Mouse (Mus musculus): ENCODE data around the gene Sema6d. TPM values are rescaled to one million over a fixed set of nuclear protein-coding genes. Genes with fewer than 3 reads are reported as not detected.

Gene Sema6d
- total and polyA plus RNA-seq, 2 experiments from 2014 or later, result 22.6 to 64.8 TPM

GRCm38 (mm10) chr2:124592750-124593149 is 503.0 kb downstream of the Sema6d start:
- no peak for TF ChIP-seq CTCF (IDR thresholded peaks at IDR 0.05)
- 97% methylated on average over 4 of the region's 4 CpGs for WGBS
- Histone ChIP-seq H3K9me3 (ENCODE audit: low read length) (no peaks in the 10 kb centered on the region), H3K27me3 (ENCODE audit: insufficient read depth, low read length) (no peaks in the 10 kb centered on the region), H3K27ac (ENCODE audit: low read depth, low read length) (no peak overlapping the region), H3K4me3 (ENCODE audit: low read depth, low read length) (no peak overlapping the region), H3K4me2 (ENCODE audit: low read depth, low read length, poor library complexity, severe bottlenecking) (no peak overlapping the region), H3K36me3 (ENCODE audit: insufficient read depth, low read length) (no peaks in the 10 kb centered on the region), H3K4me1 (ENCODE audit: insufficient read depth, low read length) (no peaks in the 10 kb centered on the region), H3K9ac (replicated peaks; ENCODE audit: low read length, poor library complexity, severe bottlenecking) (no peak overlapping the region)
- ATAC-seq (ENCODE audit: low FRiP score) (no peak), DNase-seq (ENCODE audit: low spot score) (no peak)

DNA sequence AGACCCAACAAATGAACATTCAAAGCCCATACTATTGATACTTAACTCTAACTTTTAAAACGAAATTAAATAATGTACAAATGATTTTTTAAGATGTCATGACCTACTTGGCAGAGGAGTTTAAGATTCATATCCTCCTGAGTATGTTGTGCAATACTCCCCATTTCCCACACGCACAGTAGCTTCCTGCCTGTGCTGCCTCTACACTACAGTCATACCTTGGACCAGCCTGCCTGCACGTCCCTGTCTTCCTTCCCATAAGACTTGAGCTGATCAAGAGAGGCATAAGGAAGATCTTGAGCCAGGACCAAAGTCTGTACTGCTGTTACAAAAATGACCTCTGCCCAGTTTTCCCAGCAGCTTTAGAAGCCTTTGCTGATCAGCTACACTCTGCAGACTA is 509.2 kb downstream of the Sema6d start:
- DNase-seq (ENCODE audit: low spot score), result no peak
- no peak for ATAC-seq (ENCODE audit: low FRiP score)
- no peak overlapping the region for H3K4me2 ChIP-seq (ENCODE audit: low read depth, low read length, poor library complexity, severe bottlenecking)
- H3K27me3 ChIP-seq (ENCODE audit: insufficient read depth, low read length), result no peaks in the 10 kb centered on the region
- no peak for TF ChIP-seq CTCF (IDR thresholded peaks at IDR 0.05)
- no peak overlapping the region for H3K27ac ChIP-seq (ENCODE audit: low read depth, low read length)
- H3K9me3 ChIP-seq (ENCODE audit: low read length), result no peaks in the 10 kb centered on the region
- no peaks in the 10 kb centered on the region for H3K36me3 ChIP-seq (ENCODE audit: insufficient read depth, low read length)
- no peak overlapping the region for H3K4me3 ChIP-seq (ENCODE audit: low read depth, low read length)
- H3K4me1 ChIP-seq (ENCODE audit: insufficient read depth, low read length), result no peaks in the 10 kb centered on the region
- 87% methylated on average over 3 of the region's 3 CpGs for WGBS
- H3K9ac ChIP-seq (replicated peaks; ENCODE audit: low read length, poor library complexity, severe bottlenecking), result no peak overlapping the region

- Histone ChIP-seq H3K4me3 (ENCODE audit: low read depth, low read length) (no peak overlapping the region), H3K36me3 (ENCODE audit: insufficient read depth, low read length) (no peaks in the 10 kb centered on the region), H3K9ac (replicated peaks; ENCODE audit: low read length, poor library complexity, severe bottlenecking) (no peak overlapping the region), H3K4me1 (ENCODE audit: insufficient read depth, low read length) (no peaks in the 10 kb centered on the region), H3K27me3 (ENCODE audit: insufficient read depth, low read length) (no peaks in the 10 kb centered on the region), H3K9me3 (ENCODE audit: low read length) (no peaks in the 10 kb centered on the region), H3K4me2 (ENCODE audit: low read depth, low read length, poor library complexity, severe bottlenecking) (no peak overlapping the region), H3K27ac (ENCODE audit: low read depth, low read length) (no peak overlapping the region)
- TF ChIP-seq CTCF (IDR thresholded peaks at IDR 0.05), result no peak
- 80% methylated on average over 9 of the region's 9 CpGs for WGBS
- ATAC-seq (ENCODE audit: low FRiP score) (no peak), DNase-seq (ENCODE audit: low spot score) (no peak)
Observed at GRCm38 (mm10) chr2:124601702-124602378, 512.1 kb downstream of the Sema6d start.

DNA sequence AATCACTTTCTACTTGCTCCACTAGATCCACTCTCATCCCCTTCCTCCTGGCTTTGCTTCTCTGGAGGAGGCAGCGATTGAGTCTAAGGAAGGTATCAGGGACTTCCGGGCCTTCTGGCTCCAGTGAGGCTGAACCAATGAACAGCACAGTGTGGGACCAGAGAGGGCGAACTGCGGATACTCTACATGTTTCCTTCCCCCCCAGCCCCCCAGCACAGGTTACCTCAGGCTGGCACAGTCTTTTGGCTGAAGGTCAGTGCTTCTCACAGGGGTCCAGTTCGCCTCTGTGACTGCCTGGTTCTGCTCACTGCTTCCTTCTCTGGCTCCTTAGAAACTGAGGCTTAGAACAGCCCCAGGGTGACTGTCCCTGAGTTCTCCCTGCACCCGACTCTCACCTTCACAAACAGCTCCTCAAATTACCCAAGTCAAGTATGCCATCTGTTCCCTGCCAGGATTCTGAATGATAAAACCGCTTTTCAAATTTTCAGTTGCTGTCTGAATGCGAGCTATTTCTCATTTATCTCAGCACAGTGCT is 512.7 kb downstream of the Sema6d start:
- Histone ChIP-seq H3K36me3 (ENCODE audit: insufficient read depth, low read length) (no peaks in the 10 kb centered on the region), H3K9ac (replicated peaks; ENCODE audit: low read length, poor library complexity, severe bottlenecking) (no peak overlapping the region), H3K4me2 (ENCODE audit: low read depth, low read length, poor library complexity, severe bottlenecking) (no peak overlapping the region), H3K27me3 (ENCODE audit: insufficient read depth, low read length) (no peaks in the 10 kb centered on the region), H3K4me3 (ENCODE audit: low read depth, low read length) (no peak overlapping the region), H3K9me3 (ENCODE audit: low read length) (no peaks in the 10 kb centered on the region), H3K4me1 (ENCODE audit: insufficient read depth, low read length) (no peaks in the 10 kb centered on the region), H3K27ac (ENCODE audit: low read depth, low read length) (no peak overlapping the region)
- no peak for ATAC-seq (ENCODE audit: low FRiP score)
- TF ChIP-seq CTCF (IDR thresholded peaks at IDR 0.05), result no peak
- WGBS, result 58% methylated on average over 8 of the region's 8 CpGs
- no peak for DNase-seq (ENCODE audit: low spot score)

DNA sequence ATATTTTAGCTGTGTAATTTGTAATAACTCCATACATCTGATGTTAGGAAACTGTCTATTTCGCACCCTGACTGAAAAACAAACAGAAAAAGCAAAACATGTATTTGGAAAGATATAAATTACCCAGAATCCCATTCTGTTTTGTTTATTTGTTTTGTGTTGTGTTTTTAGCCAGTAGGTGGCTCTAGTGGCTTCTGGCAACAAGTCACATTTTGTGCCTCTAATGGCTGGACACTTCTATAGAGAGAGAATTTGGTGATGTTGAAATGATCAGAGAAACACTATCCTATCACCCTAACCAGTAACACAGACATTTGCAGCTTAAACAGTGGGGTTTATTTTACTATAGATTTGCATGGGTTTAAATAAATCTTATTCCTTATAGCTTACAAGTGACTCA is 515.6 kb downstream of the Sema6d start:
- no peak for ATAC-seq (ENCODE audit: low FRiP score)
- DNase-seq (ENCODE audit: low spot score), result peak; percentile 66
- no peak overlapping the region for H3K4me3 ChIP-seq (ENCODE audit: low read depth, low read length)
- peak; percentile 68 for TF ChIP-seq CTCF (IDR thresholded peaks at IDR 0.05)
- H3K4me2 ChIP-seq (ENCODE audit: low read depth, low read length, poor library complexity, severe bottlenecking), result no peak overlapping the region
- H3K36me3 ChIP-seq (ENCODE audit: insufficient read depth, low read length), result no peaks in the 10 kb centered on the region
- WGBS, result 89% methylated on average over 1 of the region's 1 CpGs
- no peaks in the 10 kb centered on the region for H3K9me3 ChIP-seq (ENCODE audit: low read length)
- no peaks in the 10 kb centered on the region for H3K4me1 ChIP-seq (ENCODE audit: insufficient read depth, low read length)
- H3K9ac ChIP-seq (replicated peaks; ENCODE audit: low read length, poor library complexity, severe bottlenecking), result no peak overlapping the region
- H3K27ac ChIP-seq (ENCODE audit: low read depth, low read length), result no peak overlapping the region
- H3K27me3 ChIP-seq (ENCODE audit: insufficient read depth, low read length), result no peaks in the 10 kb centered on the region

- no peak for DNase-seq (ENCODE audit: low spot score)
Observed at GRCm38 (mm10) chr2:124607986-124608385, 518.2 kb downstream of the Sema6d start.

More at GRCm38 (mm10) chr2:124607986-124608385, 518.2 kb downstream of the Sema6d start:
- TF ChIP-seq CTCF (IDR thresholded peaks at IDR 0.05), result no peak
- Histone ChIP-seq H3K27ac (ENCODE audit: low read depth, low read length) (no peak overlapping the region), H3K9me3 (ENCODE audit: low read length) (no peaks in the 10 kb centered on the region), H3K9ac (replicated peaks; ENCODE audit: low read length, poor library complexity, severe bottlenecking) (no peak overlapping the region), H3K27me3 (ENCODE audit: insufficient read depth, low read length) (no peaks in the 10 kb centered on the region), H3K4me1 (ENCODE audit: insufficient read depth, low read length) (peaks cover 3% of the 10 kb centered on the region; the same call in 1 of the 2 replicates), H3K4me2 (ENCODE audit: low read depth, low read length, poor library complexity, severe bottlenecking) (no peak overlapping the region), H3K4me3 (ENCODE audit: low read depth, low read length) (no peak overlapping the region), H3K36me3 (ENCODE audit: insufficient read depth, low read length) (no peaks in the 10 kb centered on the region)
- ATAC-seq (ENCODE audit: low FRiP score), result no peak
- WGBS, result 49% methylated on average over 5 of the region's 5 CpGs

Measured in midbrain, postnatal 0 days (tissue).